Mouse (Mus musculus) CH12F3 (cell line): Measurements from ENCODE around the gene Zfp874a.
"Not testable (repeated sequence)": the region's sequence is repeated elsewhere in the genome, so short reads cannot be mapped to it uniquely, and the experiment has no call there.

Source experiments
- in situ Hi-C: fragments of 300-500 bp; cut with MboI; formaldehyde crosslinking; loops from 2 replicates; pipeline ENCODE4 v1.14.3; 2020; ENCODE audit warnings: low sequenced_read_pairs

The Zfp874a gene

GRCm38 (mm10) chr13:67399183-67399903, 52.1 kb downstream of the Zfp874a start, which contains the start of gene Zfp429:
Gene Zfp429 (minus strand): TSS chr13:67399819.
- in situ Hi-C loops = not testable (repeated sequence)

- in situ Hi-C loops = not testable (repeated sequence)
These were observed 75.2 kb downstream of the Zfp874a start for GRCm38 (mm10) chr13:67376255-67376654.

DNA sequence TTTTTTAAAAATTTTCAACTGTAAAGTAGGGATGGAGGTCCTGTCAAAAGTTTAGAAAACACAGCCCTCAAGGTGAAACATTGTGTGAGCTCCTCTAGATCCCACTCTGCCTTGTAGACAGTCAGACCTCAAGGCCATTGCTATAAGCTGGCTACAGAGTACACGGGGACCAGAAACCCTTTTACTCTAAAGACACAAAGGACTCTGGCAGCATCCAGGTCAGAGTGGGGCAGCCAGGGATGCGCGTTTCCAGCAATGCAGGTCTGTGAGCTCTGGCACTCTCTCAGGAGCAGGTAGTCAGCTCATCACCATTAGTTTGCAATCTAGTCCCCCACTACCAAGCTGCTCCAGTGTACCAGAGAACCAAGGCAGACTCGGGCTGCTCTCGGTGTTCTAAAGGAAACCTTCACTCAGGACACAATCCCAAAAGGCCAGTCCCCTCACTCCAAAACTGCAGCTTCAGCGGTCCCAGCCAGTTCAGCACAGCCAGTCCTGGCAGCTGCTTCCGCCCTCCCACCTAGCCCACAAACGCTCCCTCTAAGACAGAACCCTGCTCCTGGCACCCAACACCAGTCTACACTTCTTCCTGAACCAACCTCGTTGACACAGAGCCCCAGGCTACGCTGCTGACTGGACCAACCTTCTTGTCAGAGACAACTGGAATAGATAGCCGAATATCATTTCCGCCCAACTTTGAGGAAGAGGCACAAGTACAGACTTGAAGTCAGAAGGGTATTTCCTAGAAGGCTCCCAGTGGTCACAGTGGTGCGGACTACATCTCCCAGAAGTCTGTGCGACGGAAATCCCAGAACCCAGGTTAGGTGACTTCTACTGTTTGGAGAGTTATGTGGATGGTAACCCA, 76.1 kb downstream of the Zfp874a start, which contains the start of the genes Gm28041 and Zfp456:
Gene Gm28041 (minus strand): TSS at position 684 of the 862 bp plus-strand sequence.
Gene Zfp456 (minus strand): TSS at position 761 of the 862 bp plus-strand sequence.
- in situ Hi-C loops = not testable (repeated sequence)
